Mouse (Mus musculus) ES-E14 (cell line): Measurements from ENCODE around the gene Fastkd5. TPM values are rescaled to one million over a fixed set of nuclear protein-coding genes. Genes with fewer than 3 reads are reported as not detected.
"Not testable (repeated sequence)": the region's sequence is repeated elsewhere in the genome, so short reads cannot be mapped to it uniquely, and the experiment has no call there.

Source experiments
- DNase-seq: peaks from one replicate; pipeline ENCODE4 v3.0.0-alpha.2; 2013; ENCODE audit warnings: low read depth, low spot score
- H3K27ac ChIP-seq: 2 replicates; pipeline ENCODE4 v1.5.1; 2012; ENCODE audit warnings: low read depth, mild to moderate bottlenecking, low read length, moderate library complexity, mixed read lengths; ENCODE audit not compliant: poor library complexity, insufficient read depth, severe bottlenecking
- H3K36me3 ChIP-seq: 2 replicates; pipeline ENCODE4 v1.6.1; 2012; ENCODE audit warnings: mild to moderate bottlenecking, low read length, moderate library complexity, mixed read lengths; ENCODE audit not compliant: control insufficient read depth, poor library complexity, insufficient read depth, severe bottlenecking
- H3K4me1 ChIP-seq, 2 experiments: fragments of 150-350 bp in 1 of 2; sonication (generic) in 1 of 2; 2 replicates each; pipeline ENCODE4 v1.6.1; 2012; ENCODE audit warnings: low read length in 2 of 2, mild to moderate bottlenecking in 1 of 2, mixed read lengths in 1 of 2; ENCODE audit not compliant: control insufficient read depth in 2 of 2, insufficient read depth in 2 of 2, poor library complexity in 1 of 2
- H3K4me3 ChIP-seq, 2 experiments: fragments of 150-350 bp in 1 of 2; sonication (generic) in 1 of 2; 2 replicates each; pipeline ENCODE4 v1.5.1; 2012; ENCODE audit warnings: low read length in 2 of 2, low read depth in 1 of 2, mild to moderate bottlenecking in 1 of 2, mixed read lengths in 1 of 2; ENCODE audit not compliant: insufficient read depth in 1 of 2, poor library complexity in 1 of 2, severe bottlenecking in 1 of 2
- H3K9ac ChIP-seq: 2 replicates; pipeline ENCODE4 v1.6.1; 2012; ENCODE audit warnings: low read depth, mild to moderate bottlenecking, low read length, mixed read lengths; ENCODE audit not compliant: poor library complexity, insufficient read depth, severe bottlenecking
- H3K9me3 ChIP-seq: fragments of 150-350 bp; sonication (generic); 2 replicates; pipeline ENCODE4 v1.6.1; 2012; ENCODE audit warnings: low read depth, mild to moderate bottlenecking, low read length; ENCODE audit not compliant: control insufficient read depth, insufficient read depth
- CHD2 ChIP-seq: IDR thresholded peaks from 2 replicates; pipeline ENCODE4 v1.6.1; 2014; ENCODE audit warnings: mild to moderate bottlenecking, low read depth, low read length, inconsistent platforms
- HCFC1 ChIP-seq: IDR thresholded peaks from 2 replicates; pipeline ENCODE4 v1.6.1; 2012; ENCODE audit warnings: low read length, inconsistent platforms, borderline replicate concordance; ENCODE audit not compliant: insufficient read depth
- MAFK ChIP-seq: IDR thresholded peaks from 2 replicates; pipeline ENCODE4 v1.6.1; 2014; ENCODE audit warnings: mild to moderate bottlenecking, low read depth, low read length, inconsistent platforms; ENCODE audit not compliant: insufficient read depth
- ZC3H11A ChIP-seq: IDR thresholded peaks from 2 replicates; pipeline ENCODE4 v1.6.1; 2012; ENCODE audit warnings: low read depth, mild to moderate bottlenecking, inconsistent platforms, low read length, borderline replicate concordance
- ZNF384 ChIP-seq: IDR thresholded peaks from 2 replicates; pipeline ENCODE4 v1.6.1; 2012; ENCODE audit warnings: low read depth, low read length, inconsistent platforms
- in situ Hi-C, 2 experiments: fragments of 600-800 bp; cut with MboI; formaldehyde crosslinking; loops; one replicate each; pipeline ENCODE4 v1.15.1; 2025; ENCODE audit warnings: low sequenced_read_pairs in 2 of 2, inconsistent platforms in 1 of 2; ENCODE audit not compliant: unreplicated experiment in 2 of 2
- total RNA-seq: library from RNA; depleted of rRNA; stranded (reverse); fragments of 300-350 nt; gene quantifications from 2 replicates; pipeline ENCODE4 v1.2.3, GENCODE M21; 2012

The Fastkd5 gene
- total RNA-seq, 1 experiment: 22.0 TPM

GRCm38 (mm10) chr2:130578148-130578547 lies 51.7 kb downstream of the Fastkd5 start:
- TF ChIP-seq HCFC1 (no peak), ZNF384 (no peak), MAFK (no peak), ZC3H11A (0 out of 2 replicates have a peak, but pooled peaks have one; percentile 23)
- no peak overlapping the region for H3K4me3 ChIP-seq
- H3K4me1 ChIP-seq: peaks cover 0 to 10% of the 10 kb centered on the region in 2 experiments; a peak in 2 of 4 replicates
- no peaks in the 10 kb centered on the region for H3K9me3 ChIP-seq
- no peak overlapping the region for H3K27ac ChIP-seq
- DNase-seq: peak; percentile 40
- in situ Hi-C loops: no loop called here
- H3K36me3 ChIP-seq: no peaks in the 10 kb centered on the region
- H3K9ac ChIP-seq: no peak overlapping the region

DNA sequence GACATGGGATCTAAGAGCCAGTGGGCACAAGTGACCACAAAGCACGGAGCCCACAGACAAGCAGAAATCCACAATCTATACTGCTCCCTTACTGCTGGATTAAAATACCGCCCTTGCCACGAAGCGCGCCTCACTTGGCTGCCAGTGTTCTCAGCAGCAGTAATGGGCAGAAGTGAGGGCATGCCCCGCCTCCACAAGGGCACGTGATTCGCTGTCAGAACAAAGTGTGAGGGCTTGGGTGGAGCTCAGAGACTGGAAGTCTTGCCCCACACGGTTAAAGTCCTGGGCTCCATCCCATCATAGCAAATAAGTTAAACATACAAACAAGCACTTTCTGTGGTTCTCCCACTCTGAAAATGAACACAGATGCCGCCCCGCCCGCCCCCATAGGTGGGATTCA lies 52.2 kb downstream of the Fastkd5 start:
- H3K9me3 ChIP-seq: no peaks in the 10 kb centered on the region
- no peak overlapping the region for H3K9ac ChIP-seq
- H3K36me3 ChIP-seq: no peaks in the 10 kb centered on the region
- no peak for TF ChIP-seq ZNF384
- DNase-seq: no peak
- H3K27ac ChIP-seq: no peak overlapping the region
- in situ Hi-C loops: no loop called here
- no peak overlapping the region for H3K4me3 ChIP-seq
- peaks cover 0 to 10% of the 10 kb centered on the region in 2 experiments; a peak in 2 of 4 replicates for H3K4me1 ChIP-seq

- TF ChIP-seq MAFK: no peak
- H3K27ac ChIP-seq: no peak overlapping the region
- no peaks in the 10 kb centered on the region for H3K36me3 ChIP-seq
- H3K4me3 ChIP-seq: peak overlapping the region in 1 of 2 experiments; percentile 50; a peak in 2 of 4 replicates
- in situ Hi-C loops: no loop called here
- no peak for DNase-seq
- H3K9ac ChIP-seq: no peak overlapping the region
- peaks cover 0 to 10% of the 10 kb centered on the region in 2 experiments; a peak in 2 of 4 replicates for H3K4me1 ChIP-seq
- H3K9me3 ChIP-seq: no peaks in the 10 kb centered on the region
Observed at GRCm38 (mm10) chr2:130577021-130577420, 52.8 kb downstream of the Fastkd5 start.

- Histone ChIP-seq H3K4me3 (peak overlapping the region; percentile 50 to 56), H3K9ac (peak overlapping the region; percentile 19; the same call in 1 of the 2 replicates), H3K4me1 (peaks cover 0 to 10% of the 10 kb centered on the region in 2 experiments; a peak in 2 of 4 replicates)
- H3K9me3 ChIP-seq, H3K27ac ChIP-seq, H3K36me3 ChIP-seq, DNase-seq, in situ Hi-C loops: not testable (repeated sequence)
Observed at GRCm38 (mm10) chr2:130576564-130576963, 53.3 kb downstream of the Fastkd5 start.

DNA sequence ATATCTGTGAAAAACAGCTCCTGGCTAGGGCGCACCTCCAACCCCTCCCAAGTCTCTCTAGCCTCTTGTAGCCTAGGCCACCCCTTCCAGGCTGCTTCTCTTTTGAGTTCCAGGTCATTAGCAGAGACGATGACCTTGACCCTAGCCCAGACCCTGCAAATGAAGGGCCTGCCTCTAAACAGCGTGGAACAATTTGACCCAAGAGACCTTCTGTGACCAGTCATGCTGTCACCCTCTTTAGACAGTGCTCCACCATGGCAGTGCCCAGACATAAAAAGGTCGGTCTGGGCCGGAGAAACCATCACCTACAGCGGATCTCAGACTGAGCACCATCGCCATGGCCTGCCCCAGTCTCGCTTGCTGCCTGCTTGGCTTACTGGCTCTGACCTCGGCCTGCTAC lies 54.0 kb downstream of the Fastkd5 start, which contains the start of gene Oxt:
Gene Oxt, plus strand, starts transcription at position 301 of the 400 bp plus-strand sequence.
- no peak within 1 kb of the TSS for H3K27ac ChIP-seq
- peak within 1 kb of the TSS; percentile 50 to 56 for H3K4me3 ChIP-seq
- no peaks in the 10 kb centered on the region for H3K36me3 ChIP-seq
- peak within 1 kb of the TSS; percentile 19; the same call in 1 of the 2 replicates for H3K9ac ChIP-seq
- in situ Hi-C loops: no loop called here
- peaks cover 0 to 10% of the 10 kb centered on the region in 2 experiments; a peak in 2 of 4 replicates for H3K4me1 ChIP-seq
- no peaks in the 10 kb centered on the region for H3K9me3 ChIP-seq
- DNase-seq: no peak
- no peak for TF ChIP-seq ZNF384
- TF ChIP-seq MAFK: no peak
- no peak for TF ChIP-seq HCFC1
- TF ChIP-seq CHD2: no peak
- no peak for TF ChIP-seq ZC3H11A
